Mouse (Mus musculus) embryo, embryonic 11 days (tissue): Measurements from ENCODE around the gene Csnk2b.
A peak's percentile ranks its signal among the peaks of the same experiment; 100 is the strongest.

ENCODE experiments used
- DNase-seq: peaks from one replicate; pipeline ENCODE4 v3.0.0-alpha.2; 2015

Gene Csnk2b

GRCm38 (mm10) chr17:35115046-35116019, 6.5 kb downstream of the Csnk2b start, which contains the start of gene Ly6g5b:
Ly6g5b (minus strand) TSS chr17:35115428.
- DNase-seq: no peak

DNA sequence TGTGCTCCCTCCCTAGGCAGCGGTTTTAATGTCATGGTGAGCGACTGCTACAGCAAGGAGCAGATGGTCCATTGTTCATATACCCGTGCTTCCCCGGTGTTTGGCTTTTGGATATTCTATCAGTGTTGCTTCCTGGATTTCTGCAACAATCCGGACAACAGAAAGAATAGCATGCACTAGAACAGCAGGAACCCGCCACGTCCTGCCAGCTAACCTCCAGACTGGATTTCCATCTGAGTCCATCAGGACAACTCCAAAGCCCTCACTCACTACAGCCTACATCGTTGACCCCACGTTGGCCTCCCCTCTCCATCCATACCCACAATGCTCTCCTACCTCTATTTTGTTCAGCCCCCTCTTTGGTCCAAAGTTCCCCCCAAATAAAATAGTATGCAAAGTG, 10.1 kb downstream of the Csnk2b start:
- DNase-seq: no peak

GRCm38 (mm10) chr17:35108097-35108496, 13.8 kb downstream of the Csnk2b start, which contains the start of gene Ly6g5c:
Ly6g5c (plus strand) TSS chr17:35108279.
- DNase-seq: no peak

- no peak for DNase-seq
These were observed 15.3 kb downstream of the Csnk2b start for GRCm38 (mm10) chr17:35106522-35106921.

GRCm38 (mm10) chr17:35105740-35106389, 16.0 kb downstream of the Csnk2b start:
- peak; percentile 73 for DNase-seq

GRCm38 (mm10) chr17:35104754-35105153, 17.1 kb downstream of the Csnk2b start:
- no peak for DNase-seq

- no peak for DNase-seq
These were observed 17.8 kb downstream of the Csnk2b start for GRCm38 (mm10) chr17:35104079-35104478.

GRCm38 (mm10) chr17:35103221-35103690, 18.6 kb downstream of the Csnk2b start:
- no peak for DNase-seq

DNA sequence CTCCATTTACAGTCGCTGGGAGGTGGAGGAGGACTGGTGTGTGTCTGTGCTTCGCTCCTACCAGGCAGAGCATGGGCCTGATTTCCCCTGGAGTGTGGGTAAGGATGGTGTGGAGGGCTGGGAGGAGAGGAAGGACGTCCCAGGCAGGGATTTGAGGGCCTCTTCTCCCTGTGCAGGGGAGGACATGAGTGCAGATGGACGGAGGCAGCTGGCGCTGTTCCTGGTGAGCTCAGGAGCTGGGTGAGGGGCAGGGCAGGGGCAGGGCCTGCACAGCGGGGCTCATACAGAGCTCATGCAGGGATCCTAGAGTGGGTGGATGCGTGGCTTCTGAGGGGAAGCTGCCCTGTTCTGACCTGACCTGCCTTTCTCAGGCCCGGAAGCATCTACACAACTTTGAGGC, 19.6 kb downstream of the Csnk2b start:
- no peak for DNase-seq

DNA sequence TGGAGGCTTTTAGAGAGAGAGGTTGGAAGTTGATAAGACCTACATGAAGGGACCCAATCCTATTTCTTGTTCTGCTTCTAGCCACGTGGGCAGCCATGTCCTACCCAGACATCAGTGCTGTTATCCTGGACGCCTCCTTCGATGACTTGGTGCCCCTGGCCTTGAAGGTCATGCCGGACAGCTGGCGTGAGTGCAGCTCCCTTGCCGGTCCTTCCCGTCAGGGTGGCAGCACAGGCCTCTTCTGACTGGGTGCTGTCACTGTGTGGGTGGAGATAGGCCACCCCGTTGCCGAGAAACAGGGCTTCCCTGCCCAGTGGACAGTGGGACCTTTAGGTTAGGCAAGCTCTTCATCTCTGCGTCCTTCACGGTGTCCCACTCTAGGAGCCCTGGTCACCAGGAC, 20.7 kb downstream of the Csnk2b start:
- no peak for DNase-seq

GRCm38 (mm10) chr17:35100196-35100765, 21.6 kb downstream of the Csnk2b start:
- no peak for DNase-seq

DNA sequence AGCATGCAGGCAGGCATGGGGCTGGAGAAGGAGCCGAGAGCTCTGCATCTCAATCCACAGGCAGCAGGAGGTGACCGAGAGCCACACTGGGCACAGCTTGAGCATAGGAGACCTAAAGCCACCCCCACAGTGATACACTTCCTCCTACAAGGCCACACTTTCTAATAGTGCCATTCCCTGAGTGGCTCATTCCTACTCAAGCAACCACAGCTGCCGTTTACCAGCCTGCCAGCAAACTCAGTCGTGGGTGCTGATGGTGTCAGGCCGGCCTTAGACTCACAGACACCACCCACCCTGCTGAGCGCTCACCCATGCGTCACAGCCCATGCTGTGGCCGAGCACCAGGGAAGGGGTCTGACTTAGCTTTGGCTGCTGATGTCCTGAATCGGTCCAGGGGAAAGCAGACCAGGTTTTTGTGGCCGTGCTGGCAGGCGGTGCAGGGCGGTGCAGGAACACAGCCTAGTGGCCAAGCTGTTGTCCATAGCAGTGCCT, 24.6 kb downstream of the Csnk2b start:
- DNase-seq: no peak

- no peak for DNase-seq
These were observed 25.3 kb downstream of the Csnk2b start for GRCm38 (mm10) chr17:35096597-35096996.

GRCm38 (mm10) chr17:35094475-35095365, 27.1 kb downstream of the Csnk2b start:
- DNase-seq: no peak

DNA sequence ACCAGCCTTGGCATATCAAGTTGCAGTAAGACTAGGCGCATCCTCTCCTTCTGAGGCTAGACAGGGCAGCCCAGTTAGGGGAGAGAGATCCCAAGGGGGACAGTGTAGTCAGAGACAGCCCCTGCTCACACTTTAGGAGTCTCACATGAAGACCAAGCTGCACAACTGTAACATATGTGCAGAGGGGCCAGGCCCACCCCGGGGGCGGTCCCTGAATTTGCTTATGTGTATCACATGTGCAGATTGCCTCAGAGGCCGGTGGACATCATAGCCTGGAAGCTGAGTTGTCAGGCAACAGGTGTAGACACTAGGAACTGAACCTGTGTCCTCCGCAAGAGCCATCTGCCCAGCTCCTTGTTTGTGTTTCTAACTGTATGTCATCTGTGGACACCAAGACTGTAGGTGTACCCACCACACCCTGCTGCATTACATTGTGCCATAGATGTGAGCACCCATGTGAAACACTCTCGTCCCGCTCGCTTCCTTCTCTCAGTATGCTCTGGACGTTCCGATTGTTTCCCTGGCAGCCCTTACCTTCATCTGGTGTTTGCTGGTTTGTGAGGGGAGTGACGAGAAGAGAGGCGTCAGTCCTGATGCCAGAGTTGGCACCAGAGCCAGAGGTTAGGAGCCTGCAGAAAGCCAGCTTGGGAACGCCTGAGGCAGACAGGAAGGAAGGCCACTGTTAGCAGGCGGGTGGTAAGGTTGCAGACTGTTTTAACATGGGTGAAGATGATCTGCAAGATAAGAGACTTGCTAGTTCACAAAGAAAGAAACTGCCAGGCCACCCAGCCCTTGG, 29.3 kb downstream of the Csnk2b start:
- DNase-seq: no peak

DNA sequence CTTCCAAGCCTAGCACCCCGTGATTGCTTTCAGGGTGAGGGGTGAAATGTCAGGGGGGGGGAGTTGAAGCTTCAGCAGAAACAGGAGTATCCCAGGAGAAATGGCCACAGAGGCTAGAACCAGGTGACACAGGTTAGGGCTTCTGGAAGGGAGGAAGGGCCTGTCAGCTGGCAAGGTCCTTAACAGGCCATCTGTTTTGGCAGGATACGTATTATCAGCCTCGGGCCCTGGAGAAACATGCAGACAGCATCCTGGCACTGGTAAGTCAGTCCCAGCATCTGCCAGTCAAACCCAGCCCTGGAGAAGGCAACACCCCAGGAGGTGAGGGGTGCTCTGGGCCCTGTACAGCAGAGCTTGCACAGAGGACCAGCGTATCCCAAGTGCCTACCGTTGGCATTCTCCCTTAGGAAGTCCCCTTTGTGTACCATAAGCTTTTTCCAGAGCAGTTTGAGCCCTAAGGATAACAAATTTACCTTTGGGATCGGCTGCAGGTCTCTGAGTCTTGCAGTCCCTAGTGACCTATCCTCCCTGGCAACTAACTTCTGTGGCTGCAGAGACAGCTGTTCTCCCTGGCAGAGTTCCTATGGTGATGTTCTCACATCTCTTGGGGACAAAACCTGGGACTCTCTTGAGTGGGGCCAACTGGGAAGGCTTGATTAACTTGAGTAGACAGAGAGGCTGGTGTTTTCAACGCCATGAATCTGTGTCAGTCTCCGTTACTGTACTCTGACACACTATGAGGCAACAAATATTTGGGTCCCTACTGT, 31.5 kb downstream of the Csnk2b start:
- no peak for DNase-seq

DNA sequence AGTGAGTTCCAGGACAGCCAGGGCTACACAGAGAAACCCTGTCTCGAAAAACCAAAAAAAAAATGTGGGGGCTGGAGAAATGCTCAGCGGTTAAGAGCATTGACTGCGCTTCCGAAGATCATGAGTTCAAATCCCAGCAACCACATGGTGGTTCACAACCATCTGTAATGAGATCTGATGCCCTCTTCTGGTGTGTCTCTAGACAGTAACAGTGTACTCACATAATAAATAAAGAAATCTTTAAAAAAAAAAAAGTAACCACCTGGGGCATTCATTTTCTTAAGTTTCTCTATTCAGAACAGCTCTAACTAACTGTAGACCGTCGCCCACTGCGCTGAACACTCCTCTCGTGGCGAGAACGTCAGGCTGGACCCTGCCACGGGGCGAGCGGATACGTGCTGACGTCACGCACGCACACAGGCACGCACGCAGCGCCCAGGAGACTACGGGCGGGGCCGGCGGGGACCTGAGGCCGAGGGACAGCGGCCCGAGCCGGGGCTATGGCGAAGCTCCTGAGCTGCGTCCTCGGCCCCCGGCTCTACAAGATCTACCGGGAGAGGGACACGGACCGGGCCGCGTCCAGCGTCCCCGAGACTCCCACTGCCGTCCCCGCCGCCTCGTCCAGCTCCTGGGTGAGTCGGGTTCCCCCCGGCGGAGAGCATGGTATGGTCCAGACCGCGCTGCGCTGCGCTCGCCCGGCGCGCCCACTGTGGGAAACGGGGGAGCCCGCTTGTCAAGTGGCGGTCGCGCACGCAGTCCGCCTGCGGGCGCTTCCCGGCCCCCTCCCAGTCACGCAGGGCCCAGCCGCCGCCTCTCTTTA, 32.8 kb downstream of the Csnk2b start, which contains the start of gene Abhd16a:
Gene Abhd16a (plus strand): TSS at position 439 of the 820 bp plus-strand sequence.
- peak; percentile 98 for DNase-seq

- DNase-seq: no peak
These were observed 33.7 kb downstream of the Csnk2b start for GRCm38 (mm10) chr17:35088151-35088550.

DNA sequence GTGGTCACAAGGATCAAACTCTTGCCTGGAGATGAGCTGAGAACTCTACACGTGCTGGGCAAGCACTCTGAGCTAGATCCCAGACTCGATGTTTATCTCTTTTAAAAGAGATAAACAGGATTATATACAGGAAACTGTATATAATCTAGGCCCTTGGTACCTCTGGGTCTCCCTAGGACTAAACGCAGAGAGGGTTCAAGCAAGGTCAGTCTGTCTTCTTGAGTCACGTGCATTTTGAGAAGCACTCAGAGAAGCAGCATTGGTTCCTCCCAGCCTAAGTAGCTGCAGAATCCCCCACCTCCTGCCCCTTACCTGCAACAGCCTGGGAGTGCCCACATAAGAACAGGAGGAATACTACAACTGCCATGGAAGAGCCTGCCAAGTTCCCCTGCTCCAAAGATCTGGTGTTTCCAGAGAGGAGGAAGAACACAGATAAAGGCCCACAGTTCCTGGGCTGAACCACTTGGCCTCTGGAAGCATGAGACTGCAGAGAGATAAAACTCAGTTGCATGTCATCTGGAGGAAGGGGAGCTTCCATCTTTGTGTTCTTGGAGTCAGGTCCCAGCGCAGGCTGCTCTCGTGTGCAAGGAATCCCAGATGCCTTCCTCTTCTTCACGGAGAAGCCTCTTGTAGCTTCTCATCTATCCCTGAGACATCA, 36.5 kb downstream of the Csnk2b start, which contains the start of gene Ly6g6f:
Gene Ly6g6f (minus strand): TSS at position 403 of the 658 bp plus-strand sequence.
- DNase-seq: no peak
